Mouse (Mus musculus): ENCODE measurements around the gene Psen2. TPM values are rescaled to one million over a fixed set of nuclear protein-coding genes. Genes with fewer than 3 reads are reported as not detected.

Gene Psen2
- total RNA-seq, 2 experiments from 2014 or later = 25.4 to 26.7 TPM

DNA sequence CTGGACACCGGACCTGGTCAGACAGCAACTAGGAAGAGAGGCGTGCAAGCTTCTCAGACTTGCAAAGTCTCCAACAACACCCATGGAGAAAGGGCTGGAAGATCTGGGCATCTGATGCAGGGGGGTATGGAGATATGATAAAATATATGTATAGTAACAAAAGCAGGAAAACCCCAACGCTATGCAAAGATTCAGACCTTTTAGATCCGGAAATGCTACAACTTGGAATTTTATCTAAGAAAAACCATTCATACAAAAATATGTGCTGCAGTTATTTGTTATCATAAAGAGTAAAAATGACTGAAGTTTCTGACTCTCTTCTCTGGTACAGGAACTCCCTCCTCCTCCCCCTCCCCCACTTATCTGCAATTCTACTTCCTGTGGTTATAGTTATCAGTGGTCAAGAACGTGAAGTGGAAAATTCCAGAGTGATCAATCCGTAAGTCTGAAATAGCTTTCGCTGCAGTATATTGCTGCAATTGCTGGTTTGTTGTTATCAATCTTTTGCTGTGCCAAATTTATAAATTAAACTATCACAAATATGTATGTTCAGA lies 14.6 kb downstream of the Psen2 start:
- no peak for DNase-seq

DNA sequence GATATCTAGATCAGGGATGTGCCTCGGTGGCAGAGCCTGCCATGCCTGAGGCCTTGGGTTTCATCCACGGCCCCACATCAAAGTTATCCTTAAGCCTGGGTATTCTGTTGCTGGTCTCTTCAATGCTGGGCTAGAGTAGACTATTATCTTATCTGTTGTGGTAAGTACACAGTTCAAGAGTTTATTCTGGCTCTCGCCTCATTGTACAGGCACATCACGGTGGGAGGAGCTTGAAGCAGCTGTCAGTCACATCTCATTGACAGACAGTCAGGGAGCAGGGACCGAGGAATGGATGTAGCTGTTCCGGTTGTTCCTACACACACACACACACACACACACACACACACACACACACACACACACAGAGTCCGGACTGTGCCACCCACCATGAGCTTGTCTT lies 15.3 kb downstream of the Psen2 start:
- DNase-seq = no peak

DNA sequence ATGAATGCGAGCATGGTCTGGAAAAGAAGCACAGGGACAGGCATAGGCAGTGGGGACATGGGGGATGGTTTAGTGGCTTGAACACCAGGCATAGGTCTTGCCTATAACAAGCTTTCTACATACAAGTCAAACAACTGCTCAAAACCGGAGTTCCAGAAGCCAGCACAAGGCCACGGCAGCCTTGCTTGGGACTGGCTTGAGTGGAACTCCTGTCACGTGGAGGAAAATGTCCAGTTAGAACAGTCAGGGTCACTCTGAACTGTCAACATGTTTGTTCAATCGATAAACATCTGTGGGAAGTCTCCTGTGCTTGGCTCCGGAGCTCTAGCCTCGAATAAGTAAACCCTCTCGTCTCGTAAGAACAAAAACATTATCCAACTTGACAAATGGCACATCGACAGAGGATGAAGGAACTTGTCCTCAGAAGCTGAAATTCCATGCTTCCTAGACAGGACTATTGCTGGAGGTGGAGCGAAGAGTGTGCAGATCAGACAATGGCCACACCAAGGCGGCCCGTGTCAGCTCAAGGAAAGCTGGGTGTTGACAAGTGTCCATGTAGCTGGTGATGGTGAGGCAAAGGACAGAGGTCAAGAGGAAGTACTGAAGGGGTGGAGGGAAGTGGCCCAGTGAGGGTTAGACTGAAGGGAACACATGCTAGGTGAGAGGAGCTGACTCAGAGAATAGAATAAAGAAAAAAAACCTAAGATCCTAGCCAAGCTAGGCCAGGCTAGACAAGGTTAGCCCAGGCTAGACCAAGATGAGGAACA lies 17.3 kb downstream of the Psen2 start:
- peak; percentile 48 for DNase-seq

DNA sequence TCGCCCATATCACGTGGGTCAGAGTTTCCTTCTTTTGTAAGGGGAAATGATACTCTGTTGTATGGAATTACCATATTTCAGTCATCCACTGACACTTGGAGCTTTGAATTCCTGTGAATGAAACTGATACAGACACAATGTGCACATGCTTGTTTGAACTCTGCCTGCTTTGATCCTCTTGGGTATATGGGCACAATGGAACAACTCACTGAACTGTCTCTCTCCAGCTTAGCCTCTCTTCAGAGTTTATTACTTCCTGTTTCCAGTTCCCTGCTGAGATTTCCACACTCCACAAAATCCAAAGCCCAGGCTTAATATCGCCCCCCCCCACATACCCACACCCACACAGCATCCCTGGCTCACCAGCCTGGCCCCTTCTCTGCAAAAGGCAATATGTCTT lies 31.5 kb downstream of the Psen2 start:
- DNase-seq = no peak

DNA sequence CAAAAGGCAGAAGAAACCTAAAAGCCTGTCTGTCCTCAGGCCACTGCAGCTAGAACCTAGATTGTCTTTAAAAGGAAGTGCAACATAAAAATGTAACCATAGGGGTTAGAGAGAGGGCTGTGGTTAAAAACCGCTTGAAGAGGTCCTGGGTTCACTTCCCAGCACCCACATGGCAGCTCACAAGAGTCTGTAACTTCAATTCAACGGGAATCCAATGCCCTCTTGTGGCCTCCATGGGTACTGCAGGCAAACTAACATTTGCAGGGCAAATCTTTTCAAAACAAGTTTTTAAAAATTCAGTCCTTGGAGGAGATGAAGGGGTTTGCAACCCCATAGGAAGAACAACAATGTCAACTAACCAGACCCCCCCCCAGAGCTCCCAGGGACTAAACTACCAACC lies 32.7 kb downstream of the Psen2 start:
- DNase-seq = no peak

DNA sequence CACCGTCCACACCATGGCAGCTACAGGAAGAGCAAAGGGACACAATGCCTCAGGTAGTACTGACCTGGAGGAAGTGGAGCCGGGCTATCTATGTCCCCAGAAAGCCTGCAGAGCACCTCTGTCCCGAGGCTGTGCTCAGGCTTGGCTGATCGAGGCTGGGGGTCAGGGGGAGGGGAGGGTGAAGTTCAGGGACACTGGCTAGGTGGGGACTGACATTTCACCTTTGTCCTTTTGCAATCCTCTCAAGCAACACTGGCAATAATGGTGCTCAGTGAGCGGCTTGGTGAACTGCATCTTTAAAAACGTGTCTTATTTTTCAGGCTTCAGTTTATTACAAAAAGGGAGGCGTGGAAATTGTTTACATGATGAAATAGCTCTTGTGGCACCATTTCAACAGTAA lies 33.3 kb downstream of the Psen2 start:
- peak; percentile 1 for DNase-seq

DNA sequence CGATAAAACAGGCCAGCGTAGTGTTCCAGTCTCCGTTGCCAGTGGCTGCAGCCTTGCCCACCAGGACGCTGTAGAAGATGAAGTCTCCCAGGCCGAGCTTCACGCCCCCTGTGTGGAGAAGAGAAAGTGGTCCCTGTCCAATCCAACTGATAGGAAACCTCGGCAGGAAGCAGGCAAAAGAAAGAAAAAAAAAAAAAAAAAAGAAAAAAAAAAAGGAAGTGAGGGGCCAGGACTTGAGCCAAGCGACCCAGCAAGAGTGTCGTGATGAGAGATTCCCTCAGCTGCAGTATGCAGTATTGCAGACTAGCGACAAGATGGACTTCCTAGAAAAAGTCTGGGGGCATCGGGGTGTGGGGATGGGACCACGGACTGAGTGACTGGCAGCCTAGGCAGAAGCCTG lies 34.4 kb downstream of the Psen2 start:
- no peak for DNase-seq

DNA sequence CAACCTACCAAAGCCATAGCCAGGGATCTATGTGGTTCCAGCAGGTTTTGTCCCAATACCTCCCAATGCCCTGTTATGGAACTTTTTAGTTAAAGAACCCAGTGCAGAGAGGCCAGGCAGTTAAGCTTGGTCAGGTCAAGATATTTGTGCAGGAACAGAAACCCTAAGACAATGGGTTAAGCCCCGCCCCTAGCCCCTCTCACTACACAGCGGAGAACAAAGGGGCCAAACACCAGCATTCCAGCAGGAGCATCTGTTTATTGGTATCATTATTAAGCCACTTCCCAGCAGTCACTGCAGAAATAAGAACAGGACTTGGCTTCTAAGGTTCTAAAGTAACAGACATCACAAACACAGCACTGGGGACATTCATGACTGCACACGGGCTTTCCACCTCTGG lies 36.5 kb downstream of the Psen2 start:
- peak; percentile 3 for DNase-seq

DNA sequence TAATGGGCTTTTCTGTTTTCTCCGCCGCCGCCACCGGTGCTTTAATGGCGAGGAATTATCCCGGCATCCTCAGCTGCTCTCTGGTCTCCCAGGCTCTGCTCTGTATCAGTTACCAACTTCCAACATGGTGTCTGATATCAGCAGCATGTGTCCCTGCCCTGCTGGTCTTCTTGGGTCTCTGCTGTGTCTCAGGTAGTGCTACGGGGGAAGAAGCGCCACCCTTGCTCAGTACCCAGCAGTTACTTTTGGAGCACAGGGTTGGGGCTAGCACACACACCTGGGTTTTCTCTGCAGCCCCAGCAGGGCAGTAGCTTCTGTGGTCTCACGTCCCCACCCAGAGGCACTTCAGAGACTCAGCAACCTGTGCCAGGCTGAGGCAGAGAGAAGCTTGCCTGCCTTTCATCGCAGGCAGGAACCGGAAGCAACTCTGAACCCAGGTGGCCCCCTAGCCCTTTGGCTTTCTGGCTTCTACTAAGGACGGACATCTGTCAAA lies 37.0 kb downstream of the Psen2 start:
- no peak for DNase-seq

DNA sequence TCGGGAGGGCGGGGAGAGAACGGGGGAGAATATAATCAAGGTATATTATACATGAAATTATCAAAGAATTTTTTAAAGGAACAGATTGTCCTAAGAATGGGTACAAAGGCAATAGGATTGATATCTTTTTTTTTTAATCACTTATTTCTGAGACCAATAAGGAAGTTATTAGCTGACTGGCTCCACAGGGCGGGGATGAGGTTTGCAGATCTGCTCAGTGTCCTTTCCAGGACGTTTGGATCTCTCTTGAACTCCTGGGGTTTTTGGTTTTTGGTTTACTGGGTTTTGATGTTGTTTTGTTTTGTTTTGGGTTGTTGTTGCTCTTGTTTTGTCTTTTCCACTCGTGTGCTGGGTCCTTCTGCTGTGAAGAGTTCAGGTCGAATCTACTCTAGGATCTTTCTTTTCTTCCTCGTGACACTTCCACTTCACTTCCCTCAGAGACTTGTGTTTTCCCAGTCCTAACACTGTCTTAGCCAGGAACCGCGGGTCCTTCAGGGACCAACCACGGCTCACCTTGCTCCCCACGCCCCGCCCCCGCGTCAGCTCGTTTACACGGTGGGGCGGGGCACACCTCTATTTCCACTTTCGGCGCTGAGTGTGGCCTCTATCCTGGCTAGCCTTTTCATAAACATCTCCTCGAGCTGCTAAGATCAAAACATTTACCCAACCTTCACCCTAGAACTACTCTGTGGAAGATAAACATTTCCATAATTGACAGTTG lies 37.6 kb downstream of the Psen2 start:
- peak; percentile 75 for DNase-seq

DNA sequence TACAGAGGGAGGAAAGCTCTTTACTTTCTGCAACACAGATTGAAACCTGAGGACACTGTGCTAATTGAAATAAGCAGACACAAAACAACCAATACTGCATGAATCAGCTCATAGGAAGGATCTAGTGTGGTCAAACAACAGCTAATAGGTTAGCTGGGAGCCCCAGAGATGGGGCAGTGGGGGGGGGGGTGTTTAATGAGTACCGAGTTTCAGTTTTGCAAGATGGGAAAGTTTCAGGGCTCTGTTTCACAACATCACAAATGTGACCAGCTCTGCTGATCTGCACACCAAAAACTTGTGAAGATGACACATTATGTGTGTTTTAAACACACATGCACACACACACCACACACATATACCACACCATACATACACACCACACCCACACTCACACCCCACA lies 41.2 kb downstream of the Psen2 start:
- no peak for DNase-seq

DNA sequence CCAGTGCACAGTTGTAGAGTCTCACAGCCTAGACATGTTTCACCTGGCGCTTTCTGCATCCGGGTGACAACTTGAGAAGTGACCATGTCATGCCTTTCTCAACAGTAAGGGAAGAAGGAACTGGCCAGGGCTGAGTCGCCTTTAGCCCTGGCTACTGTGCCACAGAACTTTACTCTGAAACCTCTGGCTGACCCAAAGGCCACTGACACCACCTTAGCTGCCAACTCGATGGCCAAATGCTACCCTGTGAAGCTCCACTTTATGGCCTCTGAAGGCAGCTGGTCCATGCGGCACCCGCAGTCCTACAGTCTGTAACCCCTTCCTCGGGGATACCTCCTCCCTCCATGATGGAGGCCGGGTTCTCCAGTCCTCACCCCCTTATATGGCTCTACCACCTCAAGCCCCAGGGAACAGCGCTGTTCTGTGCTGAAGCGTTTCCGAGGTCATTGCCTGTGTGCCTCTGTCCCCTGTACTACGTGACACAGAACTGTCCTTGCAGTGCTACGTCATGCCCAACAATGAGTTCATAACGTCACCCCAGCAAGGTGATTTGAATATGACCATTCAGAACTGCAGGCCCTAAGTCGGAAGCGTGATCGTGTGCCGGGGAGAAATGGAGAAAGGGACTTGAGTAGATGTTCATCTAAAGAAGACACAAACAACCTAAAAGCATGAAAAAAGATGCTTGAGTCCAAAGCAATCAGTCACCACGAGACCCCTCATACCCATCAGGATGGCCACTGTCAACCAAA lies 42.3 kb downstream of the Psen2 start:
- peak; percentile 42 for DNase-seq

DNA sequence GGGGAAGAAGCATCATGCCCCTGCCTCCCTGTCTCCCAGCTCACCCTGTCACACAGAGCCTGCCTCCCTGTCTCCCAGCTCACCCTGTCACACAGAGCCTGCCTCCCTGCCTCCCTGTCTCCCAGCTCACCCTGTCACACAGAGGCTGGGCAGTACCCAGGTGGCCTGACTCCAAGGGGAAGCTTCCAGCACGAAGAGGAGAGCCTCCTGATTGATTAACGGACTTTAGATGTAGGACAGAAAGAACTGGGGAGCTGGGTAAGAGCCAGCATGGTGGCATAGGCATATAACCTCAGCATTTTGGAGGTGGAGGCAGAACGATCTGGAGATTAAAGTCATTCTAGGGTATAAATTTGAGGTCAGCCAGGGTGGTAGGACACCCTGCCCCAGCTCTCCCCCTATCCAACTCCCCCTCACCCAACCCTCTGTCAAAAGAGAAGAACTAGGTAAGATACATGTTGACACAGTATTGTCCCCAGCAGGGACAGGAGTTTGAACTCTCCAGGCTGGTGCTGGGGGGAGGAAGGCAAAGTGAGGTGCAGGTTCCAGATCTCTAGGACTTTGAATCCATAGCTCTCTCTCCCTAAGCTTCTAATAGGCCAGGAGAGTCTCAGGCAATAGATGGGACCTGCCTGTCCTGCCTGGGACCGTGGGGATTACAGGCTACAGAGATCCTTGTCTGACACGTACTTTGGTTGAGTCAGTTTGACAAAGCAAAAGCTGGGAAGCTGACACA lies 46.5 kb downstream of the Psen2 start:
- no peak for DNase-seq

DNA sequence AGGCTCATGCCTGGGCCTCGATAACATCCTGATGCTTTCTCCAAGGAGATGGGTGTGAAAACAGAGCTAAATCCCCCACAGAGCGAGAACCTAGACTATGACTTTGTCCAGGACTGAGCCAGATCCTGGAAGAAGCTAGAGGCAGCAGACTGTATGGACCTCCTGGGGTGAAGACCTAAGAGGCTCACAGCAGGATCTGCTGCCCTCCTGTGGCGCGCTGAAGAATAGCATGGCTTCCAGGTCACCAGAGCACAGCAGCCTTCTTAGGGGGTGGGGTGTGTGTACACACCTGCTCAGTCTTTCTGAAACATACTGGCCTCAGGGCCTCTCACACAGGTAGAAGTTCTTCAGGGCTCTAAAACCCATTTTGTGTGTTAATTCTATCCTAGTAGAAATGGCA lies 48.2 kb downstream of the Psen2 start:
- DNase-seq = peak; percentile 79

DNA sequence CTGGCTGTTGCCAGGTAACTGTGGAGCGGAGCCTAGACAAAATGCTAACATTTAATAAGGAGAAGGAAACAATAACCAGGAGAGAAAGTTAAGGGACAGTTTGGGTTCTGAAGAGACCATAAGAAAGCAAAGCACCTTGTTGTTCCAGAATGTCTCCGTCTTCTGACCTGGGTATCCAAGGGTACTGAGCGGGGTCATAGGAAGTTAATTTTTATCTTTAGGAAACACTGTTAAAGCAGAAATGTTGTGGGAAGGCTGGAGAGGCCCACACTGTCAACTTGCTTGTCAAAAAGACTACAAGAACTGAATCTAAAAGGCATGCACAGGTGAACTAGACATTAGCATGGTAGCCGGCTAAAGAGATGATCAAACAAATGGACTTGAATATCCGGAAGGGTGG lies 50.3 kb downstream of the Psen2 start:
- no peak for DNase-seq

DNA sequence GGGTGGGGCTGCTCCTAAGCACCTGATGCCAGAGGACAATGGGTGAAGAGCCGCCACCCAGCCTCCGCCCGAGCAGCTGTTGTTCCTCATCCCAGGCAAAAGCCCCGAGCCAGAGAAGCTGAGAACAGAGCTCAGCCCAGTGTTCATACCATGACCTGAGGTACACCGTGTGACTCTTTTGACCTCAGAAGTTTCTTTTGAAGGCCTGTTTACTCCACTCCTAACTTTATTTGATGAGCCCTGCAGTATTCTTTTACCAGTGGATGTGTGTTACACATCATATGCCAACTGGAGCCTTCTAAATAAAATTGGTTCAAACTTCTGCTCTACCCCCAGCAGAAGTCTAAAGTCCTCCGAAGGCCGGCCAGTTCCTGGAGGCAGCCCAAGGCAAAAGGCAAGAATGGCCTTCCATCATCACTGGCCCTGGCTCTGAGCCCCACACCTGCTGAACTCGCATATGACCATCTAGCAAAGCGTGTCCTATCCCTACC lies 52.4 kb downstream of the Psen2 start:
- peak; percentile 69 for DNase-seq

DNA sequence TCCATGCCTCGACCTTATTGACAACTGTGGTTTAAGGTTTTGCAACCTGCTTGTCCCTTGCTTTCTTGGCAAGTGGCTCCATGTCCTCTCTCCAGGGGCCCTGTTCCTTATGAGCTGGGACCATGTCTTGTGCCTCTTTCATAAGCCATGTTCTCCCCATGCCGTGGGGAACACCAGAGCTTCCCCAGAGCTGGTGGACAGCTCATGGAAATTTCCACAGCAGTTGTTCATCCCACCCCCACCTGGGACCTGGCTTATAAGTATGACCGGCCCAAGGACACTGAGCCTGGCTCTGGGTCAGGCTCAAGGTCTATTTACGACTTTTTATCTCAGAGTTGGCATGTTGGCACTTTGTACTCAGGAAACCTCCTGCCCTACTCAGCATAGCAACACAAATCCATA lies 53.2 kb downstream of the Psen2 start:
- DNase-seq = peak; percentile 83

DNA sequence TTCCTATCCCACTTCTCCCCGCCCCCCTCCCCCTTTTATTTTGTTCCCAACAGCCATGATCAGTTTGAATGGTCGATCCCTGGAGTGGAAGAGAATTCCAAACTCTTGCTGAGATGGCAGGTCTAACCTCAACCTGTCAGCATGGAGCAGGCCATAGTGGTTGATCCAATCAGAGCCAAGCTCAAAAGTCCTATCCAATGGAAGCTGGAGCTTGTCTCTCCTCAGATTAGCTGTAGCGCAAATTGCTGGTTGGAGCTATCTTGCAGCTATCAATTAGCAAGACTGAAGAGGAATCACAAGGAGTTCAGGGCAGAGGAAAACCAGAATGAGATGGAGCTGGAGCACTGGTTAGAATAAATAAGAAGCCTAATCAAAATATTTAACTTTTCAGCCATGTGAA lies 54.9 kb downstream of the Psen2 start:
- no peak for DNase-seq

DNA sequence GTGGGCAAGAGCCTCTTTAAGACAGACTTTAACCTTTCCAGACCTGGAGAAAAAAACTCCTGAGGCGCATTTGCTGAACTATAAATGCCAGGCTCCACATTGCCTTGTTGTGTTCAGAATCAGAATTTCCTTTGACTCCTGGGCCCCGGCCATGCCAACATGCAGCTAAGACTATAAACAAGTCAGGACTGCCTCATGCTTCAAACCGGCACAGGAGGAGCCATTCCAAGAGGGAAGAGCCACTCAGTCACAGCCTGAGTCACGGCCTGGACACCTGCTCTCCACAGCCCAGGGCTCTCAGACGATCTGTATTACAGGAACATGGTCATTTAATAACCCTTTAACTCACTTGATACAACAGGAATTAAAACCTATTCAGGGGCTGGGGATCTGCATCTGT lies 62.5 kb downstream of the Psen2 start:
- DNase-seq = no peak

DNA sequence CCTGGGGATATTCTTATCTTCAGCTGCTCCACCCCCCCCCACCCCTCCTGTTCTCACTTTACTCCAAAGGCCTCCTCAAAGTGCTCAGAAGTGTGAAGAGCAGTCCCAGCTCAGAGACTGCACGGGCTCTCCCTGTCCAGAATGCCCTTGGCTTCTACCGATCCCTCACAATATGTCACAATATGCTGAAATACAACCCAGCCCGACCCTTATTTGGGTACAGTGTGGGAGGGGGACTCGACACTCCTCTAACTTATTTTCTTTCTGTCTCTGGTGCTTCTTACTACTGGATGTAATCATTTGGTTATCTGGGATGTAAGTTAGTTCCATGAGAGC lies 63.6 kb downstream of the Psen2 start:
- DNase-seq = no peak

DNA sequence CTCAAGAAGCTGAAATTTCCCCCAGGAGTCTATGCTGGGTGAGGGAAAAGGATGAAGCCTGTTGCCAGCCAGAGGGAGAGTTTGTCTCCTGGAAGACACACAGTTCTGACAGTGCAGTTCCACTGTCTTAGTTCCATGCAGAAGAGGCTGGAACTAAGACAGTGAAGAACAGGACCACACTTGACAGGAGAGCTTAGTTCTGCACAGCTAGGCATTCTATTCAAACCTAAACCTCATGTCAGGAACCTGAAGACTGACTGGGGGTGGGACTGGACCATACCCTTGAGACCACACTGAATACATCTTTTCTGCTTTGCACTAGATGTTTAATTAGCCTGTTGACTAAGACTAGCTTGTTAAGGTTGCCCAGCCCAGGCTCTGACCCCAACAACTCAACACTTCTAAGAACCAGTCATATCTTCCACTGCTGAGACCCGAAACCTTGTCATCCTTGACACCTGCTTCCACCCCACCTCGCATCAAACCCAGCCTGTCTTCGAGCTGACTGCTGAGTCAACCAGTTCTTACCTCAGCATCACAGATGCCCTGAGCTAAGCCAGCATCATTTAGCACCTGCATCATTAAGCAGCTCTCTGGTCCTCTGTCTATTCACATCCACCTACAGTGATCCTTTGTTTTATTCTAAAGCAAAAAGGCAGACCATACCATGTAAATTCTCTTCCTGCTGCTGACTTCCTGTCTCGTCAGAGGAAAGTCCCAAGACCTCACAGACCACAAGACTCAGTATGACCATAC lies 64.1 kb downstream of the Psen2 start, which contains the start of gene Coq8a:
Gene Coq8a, minus strand, starts transcription at position 644 of the 756 bp plus-strand sequence.
- DNase-seq = no peak

Measured in adrenal gland, postnatal 10 days (tissue).